Mouse (Mus musculus) kidney, embryonic 14.5 days (tissue): ENCODE data around the gene Cntnap1. TPM values are rescaled to one million over a fixed set of nuclear protein-coding genes. Genes with fewer than 3 reads are reported as not detected.

Source experiments
- ATAC-seq: fragments of 200-750 bp; cut with Nextera tagmentation; 2 replicates; pipeline ENCODE4 v1.8.0; 2017; ENCODE audit warnings: moderate number of reproducible peaks, mild to moderate bottlenecking, moderate TSS enrichment, moderate library complexity; ENCODE audit not compliant: low FRiP score, low TSS enrichment
- H3K27ac ChIP-seq: fragments of 300-500 bp; sonication (generic); 2 replicates; pipeline ENCODE4 v1.5.1; 2014; ENCODE audit warnings: low read depth, mild to moderate bottlenecking, low read length, moderate library complexity, mixed read lengths
- H3K27me3 ChIP-seq: fragments of 300-500 bp; sonication (generic); 2 replicates; pipeline ENCODE4 v1.6.1; 2014; ENCODE audit warnings: mild to moderate bottlenecking, low read length; ENCODE audit not compliant: control insufficient read depth, insufficient read depth
- H3K36me3 ChIP-seq: fragments of 300-500 bp; sonication (generic); 2 replicates; pipeline ENCODE4 v1.6.1; 2014; ENCODE audit warnings: low read length, mixed read lengths; ENCODE audit not compliant: control insufficient read depth, insufficient read depth
- H3K4me1 ChIP-seq: fragments of 300-500 bp; sonication (generic); 2 replicates; pipeline ENCODE4 v1.6.1; 2014; ENCODE audit warnings: low read length, mixed read lengths; ENCODE audit not compliant: control insufficient read depth, insufficient read depth
- H3K4me2 ChIP-seq: fragments of 300-500 bp; sonication (generic); replicated peaks from 2 replicates; pipeline ENCODE4 v1.6.1; 2014; ENCODE audit warnings: low read depth, mild to moderate bottlenecking, low read length
- H3K4me3 ChIP-seq: fragments of 300-500 bp; sonication (generic); 2 replicates; pipeline ENCODE4 v1.5.1; 2014; ENCODE audit warnings: mild to moderate bottlenecking, low read length
- H3K9ac ChIP-seq: fragments of 300-500 bp; sonication (generic); 2 replicates; pipeline ENCODE4 v1.6.1; 2014; ENCODE audit warnings: low read depth, mild to moderate bottlenecking, low read length, moderate library complexity
- H3K9me3 ChIP-seq: fragments of 300-500 bp; sonication (generic); 2 replicates; pipeline ENCODE4 v1.6.1; 2016; ENCODE audit warnings: low read length; ENCODE audit not compliant: control insufficient read depth
- WGBS: fragments of 180-500 bp; shearing (Covaris S2); extraction: QIAGEN DNeasy Blood & Tissue Kit; methylation state at CpG from one replicate; pipeline ENCODE4 v1.1.7; 2014; 5-methylcytosine and 5-hydroxymethylcytosine counted together
- polyA plus RNA-seq: library from polyadenylated mRNA; unstranded; fragments of >200 nt; fragmentation: Nextera tagmentation; extraction: Ambion mirVana; gene quantifications from 2 replicates; pipeline ENCODE4 v1.2.1, GENCODE M21; 2014

Cntnap1 gene
- polyA plus RNA-seq, 1 experiment from 2014 or later = 2.1 TPM

DNA sequence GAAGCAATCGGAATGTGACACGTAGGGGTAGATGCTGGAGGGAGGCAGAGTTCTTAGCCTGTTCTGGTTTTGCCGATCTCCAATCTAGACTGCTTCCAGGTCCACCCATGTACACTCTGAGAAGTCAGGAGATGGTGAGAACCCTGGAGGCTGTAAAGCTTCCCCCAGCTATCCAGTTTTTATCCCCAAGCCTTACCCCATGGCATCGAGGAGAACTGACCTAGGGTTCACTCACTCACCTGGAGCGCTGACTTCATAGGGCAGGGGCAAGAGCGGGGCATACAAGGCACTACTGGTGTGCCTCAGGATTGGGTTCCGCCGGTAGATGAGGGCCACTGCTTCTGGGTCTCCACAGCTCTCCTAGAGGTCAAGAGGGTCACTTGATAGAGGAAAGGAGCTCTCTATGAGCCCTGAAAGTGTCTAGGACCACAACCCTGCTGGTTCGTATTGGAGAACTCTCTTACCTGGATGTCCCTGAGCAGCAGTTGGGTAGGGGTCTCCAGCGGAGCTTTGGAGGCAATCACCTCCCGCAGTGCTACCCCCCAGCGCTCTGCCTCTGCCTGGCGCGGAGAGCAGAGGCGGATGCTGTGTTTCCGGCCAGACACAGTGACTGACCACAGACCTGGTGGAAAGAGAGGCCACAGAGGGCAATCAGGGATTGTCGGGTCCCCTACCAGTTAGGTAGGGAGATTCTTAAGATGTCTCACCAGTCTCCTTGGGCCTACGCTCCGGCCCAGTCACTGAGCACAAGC, 2.9 kb upstream of the Cntnap1 start:
- Histone ChIP-seq H3K27me3 (peaks cover 47% of the 10 kb centered on the region), H3K4me3 (no peak overlapping the region), H3K9me3 (no peaks in the 10 kb centered on the region), H3K27ac (no peak overlapping the region), H3K4me2 (no peak overlapping the region), H3K36me3 (peaks cover 41% of the 10 kb centered on the region), H3K4me1 (peaks cover 45% of the 10 kb centered on the region), H3K9ac (no peak overlapping the region)
- 57% methylated on average over 19 of the region's 19 CpGs for WGBS
- ATAC-seq = no peak

- Histone ChIP-seq H3K36me3 (peaks cover 36% of the 10 kb centered on the region), H3K9ac (no peak overlapping the region), H3K4me3 (no peak overlapping the region), H3K4me1 (peaks cover 50% of the 10 kb centered on the region), H3K9me3 (no peaks in the 10 kb centered on the region), H3K27me3 (peaks cover 45% of the 10 kb centered on the region), H3K4me2 (no peak overlapping the region; the same call in 1 of the 2 replicates), H3K27ac (no peak overlapping the region)
- ATAC-seq = no peak
- WGBS = 38% methylated on average over 8 of the region's 8 CpGs
Observed at GRCm38 (mm10) chr11:101167963-101168300, 2.4 kb upstream of the Cntnap1 start.

- H3K36me3 ChIP-seq = peaks cover 32% of the 10 kb centered on the region
- WGBS = 64% methylated on average over 18 of the region's 18 CpGs
- no peaks in the 10 kb centered on the region for H3K9me3 ChIP-seq
- H3K9ac ChIP-seq = 0 out of 2 replicates have a peak overlapping the region, but pooled peaks have one; percentile 31
- no peak overlapping the region for H3K27ac ChIP-seq
- ATAC-seq = no peak
- peak overlapping the region; percentile 76; the same call in 1 of the 2 replicates for H3K4me3 ChIP-seq
- peaks cover 51% of the 10 kb centered on the region for H3K4me1 ChIP-seq
- H3K4me2 ChIP-seq = peak overlapping the region; percentile 93
- H3K27me3 ChIP-seq = peaks cover 42% of the 10 kb centered on the region
Observed at GRCm38 (mm10) chr11:101168301-101168980, 1.9 kb upstream of the Cntnap1 start.

DNA sequence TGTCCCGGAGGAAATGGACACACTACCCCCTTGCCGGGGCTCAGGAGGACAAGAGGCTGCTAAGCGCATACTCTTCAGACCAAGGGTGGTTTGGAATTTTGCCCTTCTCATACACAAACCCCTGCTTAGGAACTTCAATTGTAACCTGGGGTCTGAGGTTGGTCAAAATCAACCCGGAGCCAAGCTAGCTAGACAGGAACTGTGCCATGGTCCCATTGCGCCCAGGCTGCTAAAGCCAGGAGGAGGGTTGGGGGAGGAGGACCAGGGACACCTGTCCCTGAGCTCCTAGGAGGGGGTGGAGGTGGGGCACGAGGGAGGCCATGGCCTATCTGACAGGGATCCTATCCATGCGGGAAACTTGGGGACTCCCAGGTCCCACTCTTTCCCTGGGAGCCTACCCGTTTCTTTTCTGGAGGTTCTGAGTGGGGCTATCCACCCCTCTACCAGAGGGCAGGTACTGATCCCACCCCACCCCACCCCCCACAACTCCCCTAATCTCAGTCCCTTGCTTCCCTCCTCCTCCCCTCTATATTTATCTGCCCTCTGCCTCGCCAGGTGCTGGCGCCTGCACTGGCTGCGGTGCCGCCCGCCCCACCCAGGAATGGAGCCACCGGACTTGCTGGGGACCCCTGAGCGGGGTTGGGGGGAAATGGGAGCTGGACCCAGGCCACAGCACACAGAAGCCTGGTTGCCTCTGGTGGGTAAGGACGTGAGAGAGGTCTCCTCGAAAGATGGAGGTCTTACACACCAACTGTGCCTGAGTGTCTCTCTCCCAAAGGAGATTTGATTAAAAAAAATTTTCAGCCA, 819 bp upstream of the Cntnap1 start:
- Histone ChIP-seq H3K27me3 (peaks cover 33% of the 10 kb centered on the region), H3K4me1 (peaks cover 56% of the 10 kb centered on the region), H3K4me3 (peak overlapping the region; percentile 76), H3K36me3 (peaks cover 24% of the 10 kb centered on the region), H3K9ac (peak overlapping the region; percentile 77), H3K9me3 (no peaks in the 10 kb centered on the region), H3K27ac (no peak overlapping the region), H3K4me2 (peak overlapping the region; percentile 93)
- ATAC-seq = no peak
- 13% methylated on average over 17 of the region's 17 CpGs for WGBS

GRCm38 (mm10) chr11:101170811-101171610, 688 bp downstream of the Cntnap1 start, which contains the start of gene Plekhh3:
Plekhh3 (minus strand) TSS chr11:101171351.
- H3K4me3 ChIP-seq = peak within 1 kb of the TSS; percentile 76
- peak within 1 kb of the TSS; percentile 93 for H3K4me2 ChIP-seq
- peaks cover 21% of the 10 kb centered on the region for H3K36me3 ChIP-seq
- peak within 1 kb of the TSS; percentile 92 for H3K27ac ChIP-seq
- peaks cover 32% of the 10 kb centered on the region for H3K27me3 ChIP-seq
- no peaks in the 10 kb centered on the region for H3K9me3 ChIP-seq
- WGBS = under 1% methylated on average over 47 of the region's 50 CpGs
- peaks cover 54% of the 10 kb centered on the region for H3K4me1 ChIP-seq
- peak; percentile 93 for ATAC-seq
- peak within 1 kb of the TSS; percentile 77 for H3K9ac ChIP-seq

GRCm38 (mm10) chr11:101171721-101172433, 1.6 kb downstream of the Cntnap1 start:
- Histone ChIP-seq H3K9me3 (no peaks in the 10 kb centered on the region), H3K27me3 (peaks cover 27% of the 10 kb centered on the region), H3K4me2 (peak overlapping the region; percentile 78), H3K4me1 (peaks cover 62% of the 10 kb centered on the region), H3K27ac (peak overlapping the region; percentile 89), H3K9ac (peak overlapping the region; percentile 69; the same call in 1 of the 2 replicates), H3K4me3 (peak overlapping the region; percentile 56), H3K36me3 (peaks cover 13% of the 10 kb centered on the region)
- peak; percentile 41 for ATAC-seq
- under 1% methylated on average over 31 of the region's 31 CpGs for WGBS

GRCm38 (mm10) chr11:101172434-101172815, 2.1 kb downstream of the Cntnap1 start:
- 8% methylated on average over 5 of the region's 5 CpGs for WGBS
- Histone ChIP-seq H3K27me3 (peaks cover 27% of the 10 kb centered on the region), H3K4me1 (peaks cover 65% of the 10 kb centered on the region)

More at GRCm38 (mm10) chr11:101172434-101172815, 2.1 kb downstream of the Cntnap1 start:
- Histone ChIP-seq H3K27ac (peak overlapping the region; percentile 89), H3K4me3 (peak overlapping the region; percentile 56), H3K9ac (peak overlapping the region; percentile 69; the same call in 1 of the 2 replicates), H3K36me3 (peaks cover 7% of the 10 kb centered on the region), H3K9me3 (no peaks in the 10 kb centered on the region), H3K4me2 (peak overlapping the region; percentile 78)
- ATAC-seq = no peak
